Mouse (Mus musculus): ENCODE data around the gene Dnah2.

DNA sequence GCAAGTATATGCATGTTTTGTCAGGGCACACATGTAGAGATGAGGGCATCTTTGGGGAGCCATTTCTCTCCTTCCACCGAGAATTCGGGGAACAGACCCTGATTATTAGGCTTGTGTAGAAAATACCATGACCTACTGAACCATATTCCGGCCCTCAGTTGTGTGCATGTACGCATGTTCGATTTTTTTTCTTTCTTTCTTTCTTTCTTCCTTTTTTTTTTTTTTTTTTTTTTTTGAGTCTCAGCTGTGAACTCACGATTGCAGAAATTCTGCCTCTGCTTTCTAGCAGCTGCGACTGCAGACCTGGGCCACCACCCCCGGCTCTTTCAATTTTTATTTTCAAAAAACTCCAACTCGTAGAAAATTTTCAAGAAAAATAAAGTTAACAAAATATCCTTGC is 23.2 kb downstream of the Dnah2 start:
- TF ChIP-seq CEBPB (IDR thresholded peaks at IDR 0.05; ENCODE audit: low read depth) (no peak), CTCF (IDR thresholded peaks at IDR 0.05; ENCODE audit: control insufficient read depth, insufficient read depth, insufficient read length) (no peak), USF1 (IDR thresholded peaks at IDR 0.05; ENCODE audit: low read depth) (no peak), MAX (IDR thresholded peaks at IDR 0.05) (no peak), FOSL1 (IDR thresholded peaks at IDR 0.05; ENCODE audit: insufficient read depth, low read length, poor library complexity, severe bottlenecking) (no peak), MYOD1 (IDR thresholded peaks at IDR 0.05; ENCODE audit: control insufficient read depth, insufficient read length, low read depth) (no peak), MYOG (IDR thresholded peaks at IDR 0.05; ENCODE audit: control insufficient read depth, extremely low read depth, insufficient read length) (no peak)

Data from C2C12 (cell line).